Mouse (Mus musculus) testis, adult 2 months (tissue): ENCODE data around the gene Fthl17f.
"Not testable (repeated sequence)": the region's sequence is repeated elsewhere in the genome, so short reads cannot be mapped to it uniquely, and the experiment has no call there.

ENCODE experiments used
- CTCF ChIP-seq: fragments of 200-500 bp; IDR thresholded peaks from 2 replicates; pipeline ENCODE4 v1.5.1; 2012; ENCODE audit warnings: low read depth, mild to moderate bottlenecking, inconsistent platforms, low read length, moderate library complexity; ENCODE audit not compliant: control insufficient read depth, insufficient read depth, insufficient replicate concordance
- POLR2A ChIP-seq: fragments of 200-500 bp; IDR thresholded peaks from 2 replicates; pipeline ENCODE4 v1.6.1; 2012; ENCODE audit warnings: low read depth, mild to moderate bottlenecking, inconsistent platforms, low read length, moderate library complexity; ENCODE audit not compliant: control insufficient read depth

- not testable (repeated sequence) for TF ChIP-seq CTCF, POLR2A
Measured at GRCm38 (mm10) chrX:9062715-9063114, at the start of gene Fthl17f.
